Comparison of ENCODE assay signal across 8 mouse cellular contexts in genomic region chr16:90142247-90142573, GRCm38 (mm10). TPM values are rescaled to one million over a fixed set of nuclear protein-coding genes. Genes with fewer than 3 reads are reported as not detected.
DNase-seq lines count a peak whose midpoint lies in the region; ATAC-seq and TF ChIP-seq lines count a peak whose summit lies in the region.

No protein-coding gene starts in this region.

- H3K4me2 ChIP-seq in forebrain, postnatal 0 days (ENCODE audit: low read depth): peak overlapping the region; percentile 57
- H3K4me2 ChIP-seq in stomach, embryonic 14.5 days (replicated peaks; ENCODE audit: low read depth, low read length): peak overlapping the region; percentile 98

- H3K9me3 ChIP-seq in forebrain, postnatal 0 days (ENCODE audit: low read length): no peaks in the 10 kb centered on the region
- H3K9me3 ChIP-seq in stomach, embryonic 14.5 days (ENCODE audit: control insufficient read depth, low read depth, low read length): no peaks in the 10 kb centered on the region

- H3K9ac ChIP-seq in forebrain, postnatal 0 days: peak overlapping the region; percentile 83
- H3K9ac ChIP-seq in stomach, embryonic 14.5 days (replicated peaks; ENCODE audit: low read depth, low read length): peak overlapping the region; percentile 41

- H3K4me3 ChIP-seq in forebrain, postnatal 0 days (ENCODE audit: low read depth, low read length): peak overlapping the region; percentile 80
- H3K4me3 ChIP-seq in stomach, embryonic 14.5 days (ENCODE audit: low read depth, low read length): peak overlapping the region; percentile 64

- peak; percentile 29 for DNase-seq in layer of hippocampus, adult 11-12 months (ENCODE audit: low spot score)
- no peak for DNase-seq in layer of hippocampus, adult 9-11 months
- DNase-seq in adrenal gland, postnatal 36 days: peak; percentile 77 to 79
- peak; percentile 70 for DNase-seq in forebrain, postnatal 0 days
- peak; percentile 11 for DNase-seq in kidney, adult 9 months
- DNase-seq in lung, postnatal 14 days: peak; percentile 19
- no peak for DNase-seq in ovary, adult 18-20 months (ENCODE audit: low spot score)

- WGBS in forebrain, postnatal 0 days: 1% methylated on average over 20 of the region's 20 CpGs
- WGBS in stomach, embryonic 14.5 days: 2% methylated on average over 20 of the region's 20 CpGs

- ATAC-seq in forebrain, postnatal 0 days: no peak
- no peak for ATAC-seq in stomach, embryonic 14.5 days (ENCODE audit: insufficient number of reproducible peaks, insufficient read depth, low FRiP score, low read depth)

- H3K4me1 ChIP-seq in forebrain, postnatal 0 days (ENCODE audit: insufficient read depth): peaks cover 8% of the 10 kb centered on the region; the same call in 1 of the 2 replicates
- H3K4me1 ChIP-seq in stomach, embryonic 14.5 days (ENCODE audit: control insufficient read depth, insufficient read depth, low read length): peaks cover 15% of the 10 kb centered on the region; the same call in 1 of the 2 replicates

- H3K27me3 ChIP-seq in forebrain, postnatal 0 days (ENCODE audit: insufficient read depth, low read length): no peaks in the 10 kb centered on the region
- H3K27me3 ChIP-seq in stomach, embryonic 14.5 days (ENCODE audit: control insufficient read depth, insufficient read depth, low read length): no peaks in the 10 kb centered on the region

- no peak for TF ChIP-seq CTCF in forebrain, postnatal 0 days (IDR thresholded peaks at IDR 0.05; ENCODE audit: low read depth)

- H3K27ac ChIP-seq in forebrain, postnatal 0 days (ENCODE audit: low read depth, low read length): peak overlapping the region; percentile 94
- H3K27ac ChIP-seq in stomach, embryonic 14.5 days (ENCODE audit: low read length): no peak overlapping the region

- H3K36me3 ChIP-seq in forebrain, postnatal 0 days (ENCODE audit: insufficient read depth): no peaks in the 10 kb centered on the region
- H3K36me3 ChIP-seq in stomach, embryonic 14.5 days (ENCODE audit: control insufficient read depth, insufficient read depth, low read length): no peaks in the 10 kb centered on the region

RNA-seq across cellular contexts. Expression of gene Tiam1, which starts 1.4 kb away (rescaled TPM):
- total RNA-seq in adrenal gland, postnatal 36 days (2021): 10 to 100 TPM; 80.7 to 96.3 TPM
- 30.5 and 42.4 TPM in 2 replicates for total RNA-seq in forebrain, postnatal 0 days (2014; rRNA removed)
- 9.8 and 20.5 TPM in 2 replicates for polyA plus RNA-seq in forebrain, postnatal 0 days (2015; fragmentation: Nextera tagmentation; extraction: Ambion mirVana)
- polyA plus RNA-seq in stomach, embryonic 14.5 days (2014; fragmentation: Nextera tagmentation; extraction: Ambion mirVana): 34.6 and 38.4 TPM in 2 replicates

Comparison
In these comparisons a context has a peak if more than half of its experiments do, and no peak if none do; other contexts are left out.
1. DNase-seq: peak in layer of hippocampus, adult 11-12 months (single experiment), adrenal gland, postnatal 36 days (2 of 2), forebrain, postnatal 0 days (single experiment), kidney, adult 9 months (single experiment) and lung, postnatal 14 days (single experiment); none in layer of hippocampus, adult 9-11 months (single experiment) and ovary, adult 18-20 months (single experiment).